Mouse (Mus musculus) small intestine, adult 10 weeks (tissue): ENCODE data around the gene Vmn2r85. TPM values are rescaled to one million over a fixed set of nuclear protein-coding genes. Genes with fewer than 3 reads are reported as not detected.

Experiments used
- polyA plus RNA-seq: library from polyadenylated mRNA; stranded (reverse); fragments of 350-450 nt; fragmentation: Illumina TruSeq; extraction: RNeasy Lipid Tissue Mini Kit (QIAGEN cat#74804); gene quantifications from one replicate; pipeline ENCODE4 v1.2.3, GENCODE M21; 2014; ENCODE audit warnings: low replicate concordance

Gene Vmn2r85
- not detected for polyA plus RNA-seq

DNA sequence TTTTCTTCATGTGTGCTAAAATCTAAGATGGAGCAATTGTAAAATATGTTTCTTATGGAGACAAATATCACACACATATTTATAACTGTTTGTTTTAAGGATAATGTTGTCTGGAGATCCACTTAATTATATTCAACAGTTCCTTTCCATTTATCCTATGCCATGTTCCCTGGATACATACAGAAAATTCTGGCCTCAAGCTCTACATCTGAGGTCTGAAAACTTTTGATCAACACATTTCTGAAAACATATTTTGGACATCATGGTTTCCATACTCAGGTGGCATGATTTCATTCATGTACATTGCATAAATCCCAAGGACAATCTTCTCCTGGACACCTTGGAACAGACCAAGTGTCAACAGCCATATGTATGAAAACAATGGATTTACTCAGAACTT lies at the start of gene Vmn2r85:
TSS of gene Vmn2r85 (minus strand) at position 101 of the 400 bp plus-strand sequence.

DNA sequence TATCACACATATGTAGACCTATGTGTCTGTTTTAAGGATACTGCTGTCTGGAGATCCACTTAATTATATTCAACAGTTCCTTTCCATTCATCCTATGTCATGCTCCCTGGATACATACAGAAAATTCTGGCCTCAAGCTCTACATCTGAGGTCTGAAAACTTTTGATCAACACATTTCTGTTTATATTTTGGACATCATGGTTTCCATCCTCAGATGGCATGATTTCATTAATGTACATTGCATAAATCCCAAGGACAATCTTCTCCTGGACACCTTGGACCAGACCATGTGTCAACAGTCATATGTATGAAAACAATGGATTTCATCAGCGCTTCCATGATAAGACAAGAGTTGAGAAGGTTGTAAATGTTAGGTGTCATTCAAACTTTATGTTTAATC lies 26.4 kb upstream of the Vmn2r85 start, which contains the start of gene Vmn2r86:
TSS of gene Vmn2r86 (minus strand) at position 101 of the 400 bp plus-strand sequence.

DNA sequence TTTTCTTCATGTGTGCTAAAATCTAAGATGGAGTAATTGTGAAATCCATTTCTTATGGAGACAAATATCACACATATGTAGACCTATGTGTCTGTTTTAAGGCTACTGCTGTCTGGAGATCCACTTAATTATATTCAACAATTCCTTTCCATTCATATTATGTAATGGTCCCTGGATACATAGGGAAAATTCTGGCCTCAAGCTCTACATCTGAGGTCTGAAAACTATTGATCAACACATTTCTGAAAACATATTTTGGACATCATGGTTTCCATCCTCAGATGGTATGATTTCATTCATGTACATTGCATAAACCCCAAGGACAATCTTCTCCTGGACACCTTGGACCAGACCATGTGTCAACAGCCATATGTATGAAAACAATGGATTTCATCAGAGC lies 35.3 kb downstream of the Vmn2r85 start, which contains the start of gene Vmn2r84:
TSS of gene Vmn2r84 (minus strand) at position 101 of the 400 bp plus-strand sequence.

Other genes starting within 250 kb of the Vmn2r85 start
- gene Olfr826, start 245.5 kb downstream of the Vmn2r85 start, polyA plus RNA-seq, result not detected
- not detected for gene Olfr827, start 215.3 kb downstream of the Vmn2r85 start, polyA plus RNA-seq
- gene Neurod4, start 149.5 kb downstream of the Vmn2r85 start, polyA plus RNA-seq, result not detected
- 2.4 TPM for gene Tespa1, start 106.8 kb downstream of the Vmn2r85 start, polyA plus RNA-seq
- not detected for gene Vmn2r84, start 35.4 kb downstream of the Vmn2r85 start, polyA plus RNA-seq
- not detected for gene Vmn2r86, start 26.3 kb upstream of the Vmn2r85 start, polyA plus RNA-seq
- gene Vmn2r87, start 67.7 kb upstream of the Vmn2r85 start, polyA plus RNA-seq, result not detected